Mouse (Mus musculus): ENCODE results near the gene Wdr26. TPM values are rescaled to one million over a fixed set of nuclear protein-coding genes. Genes with fewer than 3 reads are reported as not detected.

Gene Wdr26
- polyA plus RNA-seq, 1 experiment from 2014 or later = 128 TPM

- POLR2A ChIA-PET = no interaction called here
- no peaks in the 10 kb centered on the region for H3K27me3 ChIP-seq
- ATAC-seq = peak; percentile 92
- CTCF ChIA-PET = interaction anchor here (1.1 kb wide), 1 partner anchor 43 kb away, joined by 3 read pairs; no protein-coding TSS in a partner anchor
- in situ Hi-C loops (cut with MboI; ENCODE audit: low pct_unique_long_range_greater_than_20kb) = no loop called here
- TF ChIP-seq CTCF (IDR thresholded peaks at IDR 0.05) = no peak
- peak; percentile 85 for DNase-seq (ENCODE audit: low read depth, low spot score)
These were observed 67.6 kb downstream of the Wdr26 start, which contains the start of the genes Nvl and Cnih4 for GRCm38 (mm10) chr1:181143950-181144836. TSS of gene Nvl (minus strand) at chr1:181144204. TSS of gene Cnih4 (plus strand) at chr1:181144693.

- in situ Hi-C loops (cut with MboI; ENCODE audit: low pct_unique_long_range_greater_than_20kb) = no loop called here
- H3K27me3 ChIP-seq = no peaks in the 10 kb centered on the region
- CTCF ChIA-PET = interaction anchor here (1.1 kb wide), 1 partner anchor 43 kb away, joined by 3 read pairs; no protein-coding TSS in a partner anchor
- POLR2A ChIA-PET = no interaction called here
- DNase-seq (ENCODE audit: low read depth, low spot score) (no peak), ATAC-seq (no peak)
- TF ChIP-seq CTCF (IDR thresholded peaks at IDR 0.05) = no peak
These were observed 68.2 kb downstream of the Wdr26 start for GRCm38 (mm10) chr1:181143609-181143949.

DNA sequence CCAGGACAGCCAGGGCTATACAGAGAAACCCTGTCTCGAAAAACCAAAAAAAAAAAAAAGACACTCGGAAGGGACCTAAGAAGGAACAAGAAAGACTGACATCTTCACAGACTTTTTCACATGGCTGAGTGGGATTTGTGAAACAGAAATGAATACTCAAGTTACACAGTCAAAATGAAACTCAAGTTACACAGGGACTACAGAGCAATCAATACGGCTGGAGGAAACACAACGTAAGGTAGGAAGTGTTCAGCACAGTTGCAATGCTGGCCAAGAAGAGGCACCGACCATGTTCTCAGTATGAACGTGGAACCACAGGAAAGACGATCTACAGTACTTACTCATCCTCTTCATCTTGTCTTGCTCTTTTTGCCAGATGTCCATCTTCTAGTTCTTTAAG, 73.1 kb downstream of the Wdr26 start:
- DNase-seq (ENCODE audit: low read depth, low spot score) (no peak), ATAC-seq (no peak)
- ChIA-PET POLR2A (no interaction called here), CTCF (no interaction called here)
- no peaks in the 10 kb centered on the region for H3K27me3 ChIP-seq
- in situ Hi-C loops (cut with MboI; ENCODE audit: low pct_unique_long_range_greater_than_20kb) = no loop called here
- TF ChIP-seq CTCF (IDR thresholded peaks at IDR 0.05) = no peak

- ChIA-PET CTCF (interaction anchor here (1.2 to 1.4 kb wide), 2 partner anchors 12 to 18 kb away, joined by 3 to 4 read pairs; no protein-coding TSS in a partner anchor), POLR2A (no interaction called here)
- in situ Hi-C loops (cut with MboI; ENCODE audit: low pct_unique_long_range_greater_than_20kb) = no loop called here
- H3K27me3 ChIP-seq = no peaks in the 10 kb centered on the region
- ATAC-seq = peak; percentile 54
- TF ChIP-seq CTCF (IDR thresholded peaks at IDR 0.05) = no peak
- peak; percentile 39 for DNase-seq (ENCODE audit: low read depth, low spot score)
These were observed 79.9 kb downstream of the Wdr26 start for GRCm38 (mm10) chr1:181131915-181132314.

DNA sequence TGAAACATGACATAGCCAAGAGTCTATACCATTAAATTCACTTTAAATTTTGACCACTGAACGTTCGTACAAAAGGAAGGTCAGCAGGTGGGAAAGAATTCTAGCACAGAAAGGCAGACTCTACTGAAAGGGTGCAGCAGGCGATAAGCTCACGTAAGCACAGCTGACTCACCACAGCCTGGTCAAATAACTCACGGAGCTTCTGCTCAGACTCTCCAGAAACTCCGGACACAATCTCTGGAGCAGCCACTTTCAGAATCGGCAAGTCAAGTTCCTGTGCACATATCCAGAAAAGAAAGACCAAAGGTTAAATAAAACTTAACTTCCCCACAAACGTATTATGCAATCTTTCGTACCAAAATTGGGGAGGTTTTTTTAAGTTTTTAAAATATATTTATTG, 85.0 kb downstream of the Wdr26 start:
- POLR2A ChIA-PET = interaction anchor here (1.3 kb wide), 1 partner anchor 29 kb away, joined by 3 read pairs; no protein-coding TSS in a partner anchor
- no peaks in the 10 kb centered on the region for H3K27me3 ChIP-seq
- in situ Hi-C loops (cut with MboI; ENCODE audit: low pct_unique_long_range_greater_than_20kb) = no loop called here
- DNase-seq (ENCODE audit: low read depth, low spot score) (no peak), ATAC-seq (no peak)
- CTCF ChIA-PET = no interaction called here
- TF ChIP-seq CTCF (IDR thresholded peaks at IDR 0.05) = no peak

GRCm38 (mm10) chr1:181125916-181126315, 85.9 kb downstream of the Wdr26 start:
- no peak for TF ChIP-seq CTCF (IDR thresholded peaks at IDR 0.05)
- ChIA-PET CTCF (no interaction called here), POLR2A (interaction anchor here (1.3 kb wide), 1 partner anchor 30 kb away, joined by 3 read pairs; no protein-coding TSS in a partner anchor)
- ATAC-seq (no peak), DNase-seq (ENCODE audit: low read depth, low spot score) (no peak)
- in situ Hi-C loops (cut with MboI; ENCODE audit: low pct_unique_long_range_greater_than_20kb) = no loop called here
- no peaks in the 10 kb centered on the region for H3K27me3 ChIP-seq

DNA sequence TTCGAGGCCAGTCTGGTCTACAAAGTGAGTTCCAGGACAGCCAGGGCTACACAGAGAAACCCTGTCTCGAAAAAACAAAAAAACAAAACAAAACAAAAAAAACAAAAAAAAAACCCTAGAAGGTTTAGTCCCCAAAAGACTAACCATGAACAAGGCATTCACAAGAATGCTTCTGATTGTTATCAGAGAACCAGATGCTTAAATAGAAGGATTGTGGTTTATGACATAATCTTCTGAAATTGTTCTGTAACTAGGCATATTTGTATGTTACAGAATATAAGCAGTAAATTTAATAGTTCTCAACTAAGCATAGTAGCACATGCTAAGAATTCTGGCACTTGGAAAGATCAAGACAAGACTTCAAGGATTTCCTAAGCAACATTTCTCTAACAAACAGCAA, 87.7 kb downstream of the Wdr26 start:
- ChIA-PET CTCF (no interaction called here), POLR2A (interaction anchor here (0.6 kb wide), 1 partner anchor 23 kb away, joined by 4 read pairs; no protein-coding TSS in a partner anchor)
- no peak for DNase-seq (ENCODE audit: low read depth, low spot score)
- in situ Hi-C loops (cut with MboI; ENCODE audit: low pct_unique_long_range_greater_than_20kb) = no loop called here
- no peaks in the 10 kb centered on the region for H3K27me3 ChIP-seq
- no peak for ATAC-seq
- TF ChIP-seq CTCF (IDR thresholded peaks at IDR 0.05) = no peak

Other genes with a start within 250 kb of the Wdr26 start
- gene Ephx1, start 191.1 kb downstream of the Wdr26 start, polyA plus RNA-seq (2021) = 10.9 TPM
- gene 9130409I23Rik, start 160.8 kb downstream of the Wdr26 start, polyA plus RNA-seq (2021) = 0.03 TPM
- gene Nvl, start 67.8 kb downstream of the Wdr26 start, polyA plus RNA-seq (2021) = 23.1 TPM
- 144 TPM for gene Cnih4, start 67.3 kb downstream of the Wdr26 start, polyA plus RNA-seq (2021)
- gene Cnih3, start 140.6 kb upstream of the Wdr26 start, polyA plus RNA-seq (2021) = 0.03 TPM

All from Patski (cell line).